Mouse (Mus musculus): ENCODE data around the gene Banf2. TPM values are rescaled to one million over a fixed set of nuclear protein-coding genes. Genes with fewer than 3 reads are reported as not detected.

Banf2 gene
- polyA plus RNA-seq (2014; fragmentation: Illumina TruSeq; extraction: RNeasy Lipid Tissue Mini Kit (QIAGEN cat#74804); ENCODE audit: low read depth, low replicate concordance): not detected

GRCm38 (mm10) chr2:144032664-144033063, at the start of gene Banf2:
Banf2 (plus strand) TSS chr2:144033059.

DNA sequence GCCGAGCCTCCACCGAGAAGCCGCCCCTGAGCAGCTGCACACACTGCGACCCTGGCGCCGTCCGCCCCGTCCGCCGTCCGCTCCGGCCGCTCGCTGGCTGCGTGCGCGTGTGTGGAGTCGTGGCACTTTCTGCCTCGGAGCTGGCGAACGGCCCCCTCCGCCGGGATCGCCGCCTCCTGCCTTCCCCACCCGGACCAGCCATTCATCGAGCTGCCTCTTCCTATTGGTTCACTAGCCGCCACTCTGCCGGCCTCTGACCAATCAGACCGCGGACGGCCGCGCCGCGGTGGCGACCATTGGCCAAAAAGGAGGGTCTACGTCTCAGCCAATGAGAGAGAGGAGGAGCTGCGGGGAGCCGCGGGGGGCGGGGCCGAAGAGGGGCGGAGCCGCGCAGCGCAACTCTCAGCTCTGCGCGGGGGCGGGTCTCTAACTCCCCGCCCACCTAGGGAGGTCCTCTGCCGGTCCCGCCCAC, 21.7 kb upstream of the Banf2 start, which contains the start of gene Rrbp1:
TSS of gene Rrbp1 (minus strand) at position 184 of the 472 bp plus-strand sequence.

Other genes with a start within 250 kb of the Banf2 start
- not detected for gene Bfsp1, start 169.9 kb upstream of the Banf2 start, polyA plus RNA-seq (2014; fragmentation: Illumina TruSeq; extraction: RNeasy Lipid Tissue Mini Kit (QIAGEN cat#74804); ENCODE audit: low read depth, low replicate concordance)
- 862 TPM for gene Dstn, start 117.7 kb upstream of the Banf2 start, polyA plus RNA-seq (2014; fragmentation: Illumina TruSeq; extraction: RNeasy Lipid Tissue Mini Kit (QIAGEN cat#74804); ENCODE audit: low read depth, low replicate concordance)
- gene Rrbp1, start 21.8 kb upstream of the Banf2 start, polyA plus RNA-seq (2014; fragmentation: Illumina TruSeq; extraction: RNeasy Lipid Tissue Mini Kit (QIAGEN cat#74804); ENCODE audit: low read depth, low replicate concordance): 72.6 TPM
- gene Mgme1, start 237.6 kb downstream of the Banf2 start, polyA plus RNA-seq (2014; fragmentation: Illumina TruSeq; extraction: RNeasy Lipid Tissue Mini Kit (QIAGEN cat#74804); ENCODE audit: low read depth, low replicate concordance): 6.1 TPM
- 288 TPM for gene Snx5, start 237.8 kb downstream of the Banf2 start, polyA plus RNA-seq (2014; fragmentation: Illumina TruSeq; extraction: RNeasy Lipid Tissue Mini Kit (QIAGEN cat#74804); ENCODE audit: low read depth, low replicate concordance)